Mouse (Mus musculus) left cerebral cortex, adult 18-20 months (tissue): ENCODE measurements around the gene Hsf2. TPM values are rescaled to one million over a fixed set of nuclear protein-coding genes. Genes with fewer than 3 reads are reported as not detected.

Experiments
- DNase-seq, 2 experiments: peaks; one replicate each; pipeline ENCODE4 v3.0.0; 2021 to 2022; ENCODE audit warnings: low spot score in 2 of 2, mixed read lengths in 1 of 2
- long read RNA-seq, 2 experiments: library from polyadenylated mRNA; stranded (forward); transcript quantifications; one replicate each; pipeline ENCODE4 v2.0.0; 2021
- total RNA-seq, 2 experiments: library from RNA; stranded (reverse); gene quantifications; 2 replicates each; pipeline ENCODE4 v1.2.3; 2021

Gene Hsf2
- 10 to 100 TPM; 27.3 to 30.4 TPM for total RNA-seq
- long read RNA-seq, experiment 1, transcript Hsf2-201 (12 exons, 2,604 nt): major isoform, 9 of 14 reads
- long read RNA-seq, experiment 1, partial matches to known transcripts: 0 of 14 reads
- long read RNA-seq, experiment 1, other reads (novel, unspliced or antisense): 5 of 14 reads
- long read RNA-seq, experiment 2, transcript Hsf2-201 (12 exons, 2,604 nt): major isoform, 10 of 13 reads
- long read RNA-seq, experiment 2, partial matches to known transcripts: 0 of 13 reads
- long read RNA-seq, experiment 2, other reads (novel, unspliced or antisense): 3 of 13 reads

DNA sequence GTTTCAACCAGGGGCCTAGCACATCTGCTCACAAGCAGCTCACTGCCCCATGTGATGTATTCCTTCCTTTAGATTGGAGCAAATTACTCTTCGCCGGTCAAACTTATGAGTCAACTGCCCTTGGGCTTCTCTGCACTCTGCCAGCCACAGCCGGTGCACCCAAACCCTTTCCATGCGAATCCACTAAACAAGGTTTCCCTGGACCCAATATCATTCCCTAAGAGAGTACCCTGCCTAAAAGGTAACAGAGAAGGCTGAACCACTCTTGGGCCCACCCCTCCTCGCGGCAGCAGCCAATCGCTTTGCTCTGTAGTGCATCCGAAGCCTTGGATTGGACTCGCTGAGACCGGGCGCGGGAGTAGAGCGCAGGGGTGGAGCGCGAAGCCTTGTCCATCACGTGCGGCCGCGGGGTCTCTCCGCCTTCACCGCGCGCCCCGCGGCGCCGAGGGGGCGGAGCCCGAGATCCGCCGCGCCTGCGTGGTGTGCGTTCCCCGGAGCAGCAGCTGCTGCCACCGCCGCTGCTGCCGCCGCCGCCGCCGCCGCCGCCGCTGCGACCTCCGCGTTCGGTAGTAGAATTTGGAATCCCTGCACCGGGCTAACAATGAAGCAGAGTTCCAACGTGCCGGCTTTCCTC is at the start of gene Hsf2:
TSS of gene Hsf2 (plus strand) at position 478 of the 634 bp plus-strand sequence.
- DNase-seq: peak; percentile 94 to 98

DNA sequence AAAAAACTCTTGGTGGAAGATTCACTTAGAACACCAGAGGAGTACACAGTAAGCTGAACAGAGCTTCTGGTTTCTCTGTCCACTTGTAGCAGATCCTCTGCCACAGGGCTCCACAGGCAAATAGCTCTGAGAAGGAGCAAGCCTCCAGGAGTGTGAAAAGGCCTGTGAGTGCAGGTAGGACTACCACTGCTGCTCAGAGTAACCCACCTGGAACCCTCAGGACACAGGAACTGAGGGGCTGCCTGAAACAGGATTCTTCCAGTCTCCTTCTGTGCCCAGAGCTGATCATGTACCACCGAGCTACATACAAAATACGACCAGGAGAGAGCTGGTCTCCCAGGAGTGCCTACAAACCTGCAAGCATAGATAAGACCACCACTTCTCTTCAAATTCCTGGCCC is 48.3 kb upstream of the Hsf2 start:
- peak in 1 of 2 experiments; percentile 1 for DNase-seq

DNA sequence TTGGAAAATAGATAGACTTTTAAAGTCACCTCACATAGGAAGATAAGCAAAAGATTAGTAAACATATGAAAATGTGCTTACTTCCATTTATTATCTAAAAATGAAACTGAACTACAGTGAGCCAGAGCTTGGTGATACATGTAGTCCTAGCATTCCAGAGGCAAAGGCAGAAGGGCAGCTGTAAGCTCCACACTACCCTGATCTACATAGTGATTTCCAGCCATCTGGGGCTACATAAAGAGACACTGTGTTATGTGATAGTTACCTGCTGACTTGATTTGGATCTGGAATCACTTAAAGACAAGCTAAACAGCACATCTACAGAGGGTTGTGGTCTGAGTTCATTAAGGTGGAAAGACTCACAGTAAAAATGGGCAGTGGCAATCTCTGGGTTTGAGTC is 45.1 kb upstream of the Hsf2 start:
- no peak for DNase-seq

DNA sequence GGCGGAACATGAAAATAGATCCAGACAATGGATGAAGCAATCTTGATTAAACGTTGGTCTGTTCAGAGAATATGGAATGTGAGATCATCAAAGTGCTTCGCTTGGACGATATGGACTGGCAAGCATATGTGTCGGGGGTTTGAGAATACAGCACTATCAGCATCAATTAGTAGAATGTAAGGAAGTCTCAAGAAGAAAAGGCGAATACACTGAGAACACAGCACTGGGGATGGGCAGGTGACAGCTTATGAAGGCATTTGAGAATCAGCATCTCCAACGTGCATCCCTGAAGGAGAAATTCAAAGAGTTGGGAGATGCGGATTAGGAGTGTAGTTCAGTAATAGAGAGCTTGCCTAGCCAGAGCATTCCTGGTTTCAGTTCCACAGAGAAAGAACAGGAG is 41.8 kb upstream of the Hsf2 start:
- peak in 1 of 2 experiments; percentile 2 for DNase-seq

DNA sequence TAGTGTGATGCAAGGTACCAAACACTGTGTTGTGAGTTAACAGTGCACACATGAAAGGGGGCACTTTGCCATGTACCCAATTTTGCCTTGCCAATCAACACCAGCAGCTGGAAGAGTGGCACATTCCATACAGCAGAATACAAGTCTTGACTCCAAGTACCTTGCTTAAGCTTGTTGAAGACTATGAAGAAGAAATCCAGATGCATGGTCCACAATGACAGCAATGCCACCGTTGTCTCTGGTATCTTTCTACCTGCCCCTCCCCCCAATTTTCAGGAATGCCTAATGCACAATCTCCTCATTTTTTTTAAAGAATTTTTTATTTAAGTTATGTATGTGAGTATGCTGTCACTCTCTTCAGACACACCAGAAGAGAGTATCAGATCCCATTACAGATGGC is 40.5 kb upstream of the Hsf2 start:
- DNase-seq: no peak

DNA sequence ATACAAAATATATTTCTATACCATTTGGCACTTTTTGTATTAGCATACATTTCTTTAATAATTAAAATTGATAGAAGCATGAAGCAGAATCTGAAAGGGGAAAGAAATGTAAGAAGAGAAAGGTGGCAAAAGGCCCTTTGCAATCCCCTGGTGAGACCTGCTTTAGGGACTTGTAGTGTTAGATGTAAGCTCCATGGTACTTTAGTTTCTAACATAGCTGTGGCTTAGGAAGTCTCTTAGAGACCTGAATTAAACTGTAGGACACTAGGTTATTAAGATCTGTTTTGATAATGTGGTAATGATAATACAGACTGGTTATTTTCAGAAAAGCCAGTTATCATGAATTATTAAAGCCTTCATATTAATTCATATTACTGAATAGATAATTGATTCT is 38.5 kb upstream of the Hsf2 start:
- no peak for DNase-seq

DNA sequence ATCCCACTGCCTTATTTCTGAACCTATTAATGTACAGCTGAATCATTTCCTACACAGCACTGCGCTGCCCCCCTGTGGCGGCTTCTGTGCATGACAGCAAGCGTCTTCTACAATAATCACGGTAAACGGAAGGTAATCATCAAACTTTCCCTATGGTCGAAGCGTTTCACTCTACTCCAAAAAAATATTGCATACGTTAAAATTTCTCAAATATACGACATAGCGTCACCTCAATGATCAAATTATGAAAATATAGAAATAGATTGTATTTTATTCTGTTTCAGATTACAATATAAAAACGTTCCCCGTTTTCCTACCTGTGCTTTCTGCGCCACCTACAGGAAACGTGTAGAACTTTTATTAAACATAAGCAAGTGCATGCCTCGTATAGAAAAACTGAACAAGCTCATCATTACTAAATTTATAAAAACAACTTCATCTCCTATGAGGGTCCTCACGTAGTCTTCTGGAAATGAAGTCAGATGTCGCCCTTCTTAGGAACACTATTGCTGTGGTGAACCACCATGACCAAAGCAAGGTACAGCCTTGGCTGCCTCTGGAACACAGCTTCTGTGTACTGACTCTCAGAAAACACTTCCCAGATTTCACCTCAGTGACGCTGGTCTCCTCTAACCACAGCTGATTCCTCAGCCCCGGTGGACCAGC is 38.0 kb upstream of the Hsf2 start:
- DNase-seq: peak; percentile 81 to 82

DNA sequence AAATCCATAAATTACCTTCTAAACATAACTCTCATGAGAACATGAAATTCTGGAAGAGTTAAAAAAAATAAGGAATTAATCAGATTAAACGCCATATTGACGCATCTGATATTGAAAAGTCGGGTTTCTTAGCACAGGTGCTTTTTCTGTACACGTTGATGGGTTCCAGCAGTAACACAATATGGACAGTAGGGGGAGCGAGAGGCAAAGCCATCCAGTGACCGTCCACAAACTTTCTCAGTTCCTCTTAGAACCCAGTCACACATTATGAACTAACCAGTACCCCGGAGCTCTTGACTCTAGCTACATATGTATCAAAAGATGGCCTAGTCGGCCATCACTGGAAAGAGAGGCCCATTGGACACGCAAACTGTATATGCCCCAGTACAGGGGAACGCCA is 22.9 kb upstream of the Hsf2 start:
- peak in 1 of 2 experiments; percentile 38 for DNase-seq

DNA sequence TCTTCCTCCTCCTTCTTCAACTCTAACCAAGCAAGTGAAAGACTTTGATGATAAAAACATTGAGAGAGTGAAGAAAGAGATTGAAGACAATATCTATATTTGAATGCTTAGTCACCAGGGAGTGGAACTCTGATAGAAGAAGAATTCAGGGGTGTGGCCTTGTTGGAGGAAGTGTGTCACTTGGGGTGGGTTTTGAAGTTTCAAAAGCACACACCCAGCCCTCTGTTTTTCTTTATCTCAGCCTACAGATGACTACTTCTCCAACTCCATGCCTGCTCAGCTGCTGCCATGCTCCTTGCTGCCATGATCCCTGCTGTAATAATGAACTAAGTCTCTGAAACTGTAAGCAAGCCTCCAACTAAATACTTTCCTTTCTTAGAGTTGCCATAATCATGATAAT is 20.4 kb upstream of the Hsf2 start:
- DNase-seq: no peak

DNA sequence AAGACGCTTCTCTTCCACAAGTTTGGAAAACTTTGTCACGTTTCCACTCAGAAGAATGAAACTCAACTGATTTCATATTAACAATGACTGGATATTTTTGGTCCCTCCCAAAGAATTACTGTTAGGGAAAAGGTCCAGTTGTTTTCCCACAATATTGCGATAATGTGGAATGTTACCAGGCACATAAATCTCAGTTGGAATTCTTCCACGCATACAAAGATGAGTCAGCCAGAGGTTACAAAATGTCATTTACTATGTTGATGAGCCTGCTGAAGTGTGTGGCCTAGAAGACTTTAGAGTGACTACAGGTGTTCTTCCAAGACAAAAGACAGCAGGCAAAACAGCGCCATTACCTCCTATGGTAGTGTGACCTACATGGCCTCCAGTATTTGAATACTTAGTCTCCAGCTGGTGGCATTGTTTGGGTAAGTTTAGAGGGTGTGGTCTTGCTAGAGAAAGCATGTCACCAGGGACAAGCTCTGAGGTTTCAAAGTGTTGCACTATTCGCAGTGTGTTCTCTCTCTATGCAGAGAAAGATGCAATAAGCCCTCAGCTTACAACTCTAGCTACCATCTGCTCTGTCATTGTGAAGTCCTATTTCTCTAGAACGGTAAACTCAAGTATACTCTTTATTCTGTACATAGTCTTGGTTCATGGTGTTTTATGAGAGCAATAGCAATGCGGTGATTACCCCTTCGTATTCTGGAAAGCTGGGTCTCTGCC is 8.9 kb upstream of the Hsf2 start:
- DNase-seq: no peak

DNA sequence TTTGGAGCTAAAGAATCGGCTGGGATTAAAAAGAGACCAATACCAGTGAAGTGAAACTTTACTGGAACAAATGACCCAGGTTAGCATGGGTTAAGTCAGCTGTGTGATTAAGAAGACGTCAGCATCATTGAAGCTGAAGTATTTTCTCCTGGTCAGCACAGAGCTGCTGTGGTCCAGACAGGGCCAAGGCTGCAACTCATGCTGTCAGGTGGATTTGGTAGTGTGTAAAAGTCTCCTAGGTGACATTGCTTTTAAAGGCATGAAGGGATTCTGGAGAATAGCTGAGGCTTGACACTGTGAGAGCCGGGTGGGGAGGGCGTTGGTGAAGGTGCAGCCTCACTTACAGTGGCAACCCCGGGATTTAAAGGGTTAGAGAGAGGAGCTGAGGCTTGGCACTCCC is 4.5 kb upstream of the Hsf2 start:
- no peak for DNase-seq

DNA sequence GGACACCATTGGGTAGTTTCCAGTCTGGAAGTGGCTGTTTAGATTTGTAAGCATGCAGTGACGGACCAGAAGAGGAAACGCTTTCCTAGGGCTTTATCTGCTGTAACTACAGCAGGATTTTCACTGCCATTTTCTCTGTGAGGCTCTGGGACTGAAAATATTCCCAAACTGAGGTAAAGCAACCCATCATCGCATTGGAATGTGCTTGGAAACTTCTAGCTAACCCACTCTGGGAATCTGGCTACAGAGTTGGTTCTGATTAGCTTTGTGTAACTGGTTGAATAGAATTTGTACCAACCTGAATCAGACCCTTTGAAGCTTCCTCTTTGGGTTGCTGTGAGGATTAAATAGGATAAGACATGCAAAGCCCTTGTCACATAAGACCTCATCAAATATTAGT is 1.4 kb upstream of the Hsf2 start:
- DNase-seq: no peak

DNA sequence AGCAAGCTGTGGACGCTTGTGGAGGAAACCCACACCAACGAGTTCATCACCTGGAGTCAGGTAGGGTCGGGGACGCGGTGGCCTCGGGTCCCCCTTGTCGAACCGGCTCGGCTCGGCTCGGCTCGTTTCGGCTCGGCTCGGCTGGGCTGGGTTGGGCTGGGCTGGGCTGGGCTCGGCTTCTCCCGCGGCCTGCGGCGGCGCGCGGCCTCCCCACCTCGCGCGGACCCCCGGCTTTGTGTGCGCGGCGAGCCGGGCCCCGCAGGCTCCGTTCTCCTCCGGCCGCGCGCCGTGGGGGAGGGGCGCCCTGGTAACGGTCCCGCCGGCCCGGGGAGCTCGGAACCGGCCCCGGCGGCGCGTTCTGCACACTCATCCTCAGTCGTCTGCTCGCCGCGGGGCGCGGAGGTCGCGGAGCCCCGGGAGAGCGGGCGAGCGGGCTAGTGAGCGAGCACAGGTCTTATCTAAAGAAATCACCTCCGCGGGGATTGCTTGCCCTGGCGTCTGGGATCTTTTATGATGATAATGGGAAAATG is 422 bp downstream of the Hsf2 start:
- DNase-seq: no peak

DNA sequence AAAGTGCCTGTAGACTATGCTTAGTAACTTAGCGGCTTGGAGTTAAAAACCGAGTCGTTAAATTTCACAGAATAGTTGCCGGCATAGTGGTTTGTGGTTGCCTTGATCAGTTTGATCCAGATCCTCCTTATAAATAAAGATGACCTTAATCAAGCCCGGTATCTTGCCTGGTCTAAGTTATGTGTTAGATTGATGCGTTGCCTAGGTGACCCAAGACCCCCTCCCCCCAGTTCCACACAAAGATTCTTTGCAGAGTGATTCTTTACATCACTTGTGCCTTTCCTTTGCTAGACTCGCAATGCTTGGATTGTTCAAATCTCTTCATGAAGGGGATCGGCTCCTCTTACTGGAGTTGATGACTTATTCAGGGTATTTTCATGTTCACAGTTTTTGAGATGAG is 1.0 kb downstream of the Hsf2 start:
- no peak for DNase-seq

DNA sequence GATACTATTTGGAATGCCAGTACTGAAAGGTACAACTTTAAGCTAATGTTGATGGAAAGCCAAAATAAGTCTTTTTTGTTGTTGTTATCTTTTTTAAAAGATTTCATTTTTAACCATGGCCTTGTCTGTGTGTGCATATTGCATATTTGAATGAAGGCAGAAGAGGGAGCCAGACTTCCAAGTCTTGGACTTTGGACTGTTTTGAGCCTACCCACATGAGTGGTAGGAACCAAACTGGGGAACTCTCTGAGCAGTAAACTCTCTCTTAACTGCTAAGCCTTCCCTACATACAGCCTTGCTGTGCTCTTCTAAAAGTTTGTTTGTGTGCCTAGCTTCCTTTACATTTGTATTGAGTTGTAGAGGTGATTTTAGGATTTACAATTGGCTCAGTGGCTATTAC is 2.4 kb downstream of the Hsf2 start:
- no peak for DNase-seq

DNA sequence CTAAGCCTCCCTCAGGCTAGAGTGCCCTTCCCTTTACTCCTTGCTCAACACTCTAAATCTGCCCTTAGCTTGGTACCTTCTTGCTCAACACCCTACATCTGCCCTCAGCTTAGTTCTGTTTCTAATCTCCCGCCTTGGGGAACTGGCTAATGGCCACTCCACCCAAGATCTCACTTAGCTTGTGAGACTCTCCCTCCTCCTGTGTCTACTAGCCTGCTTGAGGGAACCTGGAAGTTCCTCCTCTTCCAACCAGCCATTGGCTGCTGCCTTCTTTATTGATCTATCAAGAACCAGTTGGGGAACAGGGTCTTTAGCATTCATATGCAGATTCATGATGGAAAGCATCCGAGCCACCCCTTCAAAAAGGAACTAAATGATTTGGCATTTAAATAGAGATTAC is 5.9 kb downstream of the Hsf2 start:
- no peak for DNase-seq

DNA sequence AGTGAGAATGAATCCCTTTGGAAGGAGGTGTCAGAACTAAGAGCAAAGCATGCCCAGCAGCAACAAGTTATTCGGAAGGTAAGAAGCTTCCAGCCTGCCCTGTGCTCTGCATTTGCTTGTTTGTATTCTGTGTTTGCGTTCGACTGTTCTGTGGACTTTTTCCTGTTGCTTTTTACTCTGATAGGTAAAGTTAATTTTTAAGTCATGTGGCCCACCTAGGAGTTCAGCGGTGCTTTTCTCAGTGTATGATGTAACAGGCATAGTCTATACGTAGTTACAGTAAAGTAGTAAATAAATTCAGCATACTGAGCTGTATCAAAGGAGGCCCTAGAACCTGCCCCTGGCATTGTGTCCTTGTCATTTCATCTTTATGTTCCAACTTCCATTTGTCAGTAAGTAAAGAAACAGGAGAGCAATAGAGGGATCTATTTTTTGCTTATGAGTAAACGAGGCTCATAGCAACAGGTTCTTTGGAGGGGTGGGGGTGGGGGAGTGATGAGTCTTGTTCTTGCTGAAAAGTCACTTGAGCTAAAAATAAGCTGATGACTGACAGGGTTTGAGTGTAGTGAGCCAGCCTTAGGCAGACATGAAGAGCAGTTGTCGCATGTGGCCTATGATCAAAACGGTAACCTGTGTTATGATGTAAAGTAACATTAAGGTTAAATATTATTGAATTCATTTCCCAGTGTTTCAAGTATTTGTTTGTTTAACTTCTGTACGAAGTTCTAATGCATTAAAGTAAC is 13.4 kb downstream of the Hsf2 start:
- DNase-seq: no peak

DNA sequence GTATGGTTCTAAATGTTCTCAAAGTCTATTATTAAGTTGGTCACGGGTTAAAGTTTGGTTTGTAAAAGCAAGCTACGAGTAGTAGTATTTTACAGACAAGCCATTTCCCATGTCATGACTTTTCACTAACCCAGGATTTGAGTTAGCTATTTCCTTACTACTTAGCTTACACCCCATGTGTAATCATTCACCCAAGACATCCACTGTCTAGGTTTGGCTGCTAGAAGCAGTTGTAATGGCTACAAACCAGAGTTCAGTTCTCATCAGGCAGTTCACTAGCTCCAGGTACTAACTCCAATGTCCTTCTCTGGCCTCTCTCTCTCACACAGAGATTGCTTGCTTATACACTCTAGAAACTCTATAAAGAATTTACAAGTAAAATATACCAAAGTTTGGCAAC is 28.4 kb downstream of the Hsf2 start:
- DNase-seq: no peak

DNA sequence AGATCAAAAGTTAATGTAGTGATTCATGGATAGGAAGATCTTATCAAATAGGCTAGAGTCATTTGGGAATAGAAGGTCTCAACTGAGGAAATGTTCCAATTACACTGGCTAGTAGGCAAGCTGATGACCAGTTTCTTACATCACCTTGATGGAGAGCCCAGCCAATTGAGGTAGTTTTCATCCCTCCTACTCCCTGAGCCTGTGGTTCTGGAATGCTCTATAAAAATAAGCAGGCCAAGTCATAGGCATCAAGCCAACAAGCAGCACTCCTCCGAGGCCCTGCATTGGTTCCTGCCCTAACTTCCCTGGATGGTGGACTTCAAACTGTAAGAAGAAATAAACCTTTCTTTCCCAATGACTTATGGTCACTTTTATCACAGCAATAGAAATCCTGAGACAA is 29.1 kb downstream of the Hsf2 start:
- DNase-seq: no peak

DNA sequence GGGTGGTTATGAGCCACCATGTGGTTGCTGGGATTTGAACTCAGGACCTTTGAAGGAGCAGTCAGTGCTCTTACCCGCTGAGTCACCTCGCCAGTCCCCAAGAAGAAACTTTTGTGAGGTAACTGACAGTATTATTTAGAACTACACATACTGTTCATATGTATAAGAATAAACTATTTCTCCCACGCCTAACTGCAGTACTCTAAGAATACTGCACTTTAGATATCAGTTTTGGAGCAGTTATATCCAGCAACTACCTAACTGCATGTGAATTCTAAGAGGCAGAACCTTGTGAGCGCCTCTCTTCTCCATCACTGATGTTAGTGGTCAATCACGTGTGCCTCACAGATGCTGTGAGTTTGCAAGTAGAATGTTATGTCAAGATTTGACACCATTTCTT is 40.3 kb downstream of the Hsf2 start:
- DNase-seq: no peak

DNA sequence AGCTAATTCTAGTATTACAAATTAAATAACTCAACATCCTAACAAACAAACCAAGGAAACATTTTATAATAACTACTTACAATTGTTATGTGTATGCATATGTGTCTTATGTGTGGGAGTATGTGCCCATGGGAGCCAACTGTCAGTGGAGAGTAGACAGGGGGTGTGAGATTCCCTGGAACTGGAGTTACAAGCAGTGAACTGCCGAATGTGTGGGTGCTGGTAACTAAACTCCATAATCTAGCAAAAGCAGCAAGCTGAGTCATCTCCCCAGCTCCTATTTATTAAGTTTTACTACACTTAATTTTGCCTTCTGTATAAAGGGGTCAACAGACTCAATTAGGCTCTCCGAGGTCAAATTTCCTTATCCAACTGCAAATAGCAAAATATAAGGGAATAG is 44.9 kb downstream of the Hsf2 start:
- peak in 1 of 2 experiments; percentile 32 for DNase-seq
